Mouse (Mus musculus) right cerebral cortex, postnatal 25 days (tissue): ENCODE results near the gene Rap1gap2.
A peak's percentile ranks its signal among the peaks of the same experiment; 100 is the strongest.

Source experiments
- DNase-seq: peaks from one replicate; pipeline ENCODE4 v3.0.0; 2022

Gene Rap1gap2

GRCm38 (mm10) chr11:74445591-74445990 lies 165.1 kb downstream of the Rap1gap2 start:
- DNase-seq: no peak

DNA sequence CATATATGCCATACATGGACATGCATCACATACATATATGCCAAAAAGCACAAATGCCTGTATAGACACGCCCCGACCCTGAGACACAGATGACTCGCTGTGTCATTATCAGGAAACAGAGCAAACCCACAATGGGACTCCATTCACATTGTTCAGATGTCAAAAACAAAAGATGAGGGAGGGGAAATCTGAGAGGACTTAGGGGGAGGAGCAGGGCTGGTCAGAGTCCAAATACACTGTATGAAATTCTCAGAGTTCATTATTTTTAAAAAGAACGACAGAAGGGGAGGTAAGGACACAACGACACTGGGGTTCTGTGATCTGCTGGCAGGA lies 166.8 kb downstream of the Rap1gap2 start:
- no peak for DNase-seq

DNA sequence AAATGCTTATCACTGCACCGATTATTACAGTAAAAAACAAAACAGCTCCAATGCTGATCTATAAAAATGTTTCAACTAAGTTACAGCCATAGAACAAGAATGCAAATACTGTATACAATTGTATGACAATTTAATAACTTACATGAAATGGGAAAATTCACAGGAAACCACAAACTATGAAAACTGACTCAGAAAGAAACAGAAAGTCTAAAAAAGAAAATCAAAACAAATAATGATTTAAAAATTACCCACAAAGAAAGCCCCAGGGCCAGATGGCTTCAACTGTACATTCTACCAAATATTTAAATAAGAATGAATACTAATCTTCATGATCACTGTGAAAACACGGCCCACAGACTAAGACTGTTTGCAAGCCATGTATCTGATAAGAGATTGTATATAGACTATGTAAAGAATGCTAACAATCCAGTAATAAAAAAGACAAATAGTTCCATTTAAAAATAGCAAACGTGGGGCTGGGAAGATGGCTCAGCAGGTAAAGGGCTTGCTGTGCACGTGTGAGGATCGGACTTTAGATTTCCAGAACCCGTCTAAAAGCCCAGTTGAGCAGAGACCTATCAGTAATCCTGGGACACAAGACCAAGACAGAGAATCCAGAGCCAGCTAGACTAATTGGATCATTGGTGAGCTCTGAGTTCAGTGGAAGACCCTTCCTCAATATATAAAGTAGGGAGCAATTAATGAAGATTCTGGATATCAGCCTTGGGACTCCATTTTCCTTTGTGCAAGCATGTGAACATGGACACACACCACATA lies 167.4 kb downstream of the Rap1gap2 start:
- DNase-seq: no peak

- DNase-seq: no peak
Measured at GRCm38 (mm10) chr11:74442396-74442795, 168.3 kb downstream of the Rap1gap2 start.

GRCm38 (mm10) chr11:74440112-74440511 lies 170.6 kb downstream of the Rap1gap2 start:
- no peak for DNase-seq

GRCm38 (mm10) chr11:74439202-74439601 lies 171.5 kb downstream of the Rap1gap2 start:
- DNase-seq: no peak

GRCm38 (mm10) chr11:74438249-74438648 lies 172.5 kb downstream of the Rap1gap2 start:
- no peak for DNase-seq

- no peak for DNase-seq
Measured at GRCm38 (mm10) chr11:74435366-74435765, 175.3 kb downstream of the Rap1gap2 start.

DNA sequence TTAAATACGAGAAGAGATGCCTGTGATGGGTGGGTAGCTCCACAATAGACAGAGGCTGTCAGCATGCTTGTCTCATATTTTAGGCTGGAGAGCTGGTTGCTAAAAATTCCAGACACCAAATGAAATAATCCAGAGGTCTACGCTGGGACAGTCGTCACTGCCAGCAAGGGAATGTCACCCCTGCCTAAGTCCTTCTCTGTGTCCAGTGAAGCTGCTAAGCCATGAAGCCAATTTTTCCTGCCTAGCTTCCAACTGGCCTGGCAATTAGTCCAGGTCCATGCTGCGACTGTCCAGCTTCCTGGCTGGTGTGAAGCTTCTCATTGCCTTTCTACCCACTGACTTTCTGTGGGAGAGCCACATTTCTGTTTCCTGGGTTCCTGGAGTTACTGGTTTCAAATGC lies 177.7 kb downstream of the Rap1gap2 start:
- no peak for DNase-seq

GRCm38 (mm10) chr11:74429798-74430529 lies 180.8 kb downstream of the Rap1gap2 start:
- no peak for DNase-seq

DNA sequence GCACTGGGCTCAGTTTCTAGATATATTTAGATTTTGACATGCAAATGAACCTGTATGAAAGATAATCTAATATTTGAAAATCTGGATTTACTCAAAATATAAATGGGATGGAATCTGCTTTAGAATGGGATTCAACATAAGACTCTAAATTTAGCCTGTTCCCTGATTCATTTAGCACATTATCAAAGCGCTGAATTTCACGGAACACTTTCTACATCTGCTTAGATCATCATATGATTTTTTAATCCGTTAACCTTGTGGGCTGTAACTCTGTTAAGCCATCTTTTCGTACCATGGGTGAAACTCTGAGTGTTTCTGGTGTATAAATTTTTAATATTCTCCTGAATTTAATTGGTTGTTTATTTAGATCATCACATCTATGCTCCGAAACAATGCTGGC lies 184.4 kb downstream of the Rap1gap2 start:
- DNase-seq: no peak

- DNase-seq: no peak
Measured at GRCm38 (mm10) chr11:74422019-74422418, 188.7 kb downstream of the Rap1gap2 start.

DNA sequence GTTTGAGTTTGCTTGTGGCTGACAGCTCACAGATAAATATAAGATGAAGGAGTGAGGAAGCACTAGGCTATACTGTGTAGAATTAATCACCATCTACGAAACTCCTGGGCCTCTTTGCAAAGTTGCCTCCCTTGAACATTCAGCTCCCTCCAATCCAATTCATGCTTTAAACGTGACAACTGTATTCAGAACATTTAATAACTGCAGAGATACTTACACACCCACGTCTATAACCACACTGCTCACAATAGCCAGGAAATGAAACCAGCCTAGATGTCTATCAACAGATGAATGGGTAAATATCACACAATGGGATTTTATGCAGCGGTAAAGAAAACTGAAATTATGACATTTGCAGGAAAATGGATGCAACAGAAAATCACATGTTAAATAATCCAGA lies 189.6 kb downstream of the Rap1gap2 start:
- no peak for DNase-seq

- no peak for DNase-seq
Measured at GRCm38 (mm10) chr11:74419601-74420000, 191.1 kb downstream of the Rap1gap2 start.

- DNase-seq: no peak
Measured at GRCm38 (mm10) chr11:74415736-74416135, 195.0 kb downstream of the Rap1gap2 start.

DNA sequence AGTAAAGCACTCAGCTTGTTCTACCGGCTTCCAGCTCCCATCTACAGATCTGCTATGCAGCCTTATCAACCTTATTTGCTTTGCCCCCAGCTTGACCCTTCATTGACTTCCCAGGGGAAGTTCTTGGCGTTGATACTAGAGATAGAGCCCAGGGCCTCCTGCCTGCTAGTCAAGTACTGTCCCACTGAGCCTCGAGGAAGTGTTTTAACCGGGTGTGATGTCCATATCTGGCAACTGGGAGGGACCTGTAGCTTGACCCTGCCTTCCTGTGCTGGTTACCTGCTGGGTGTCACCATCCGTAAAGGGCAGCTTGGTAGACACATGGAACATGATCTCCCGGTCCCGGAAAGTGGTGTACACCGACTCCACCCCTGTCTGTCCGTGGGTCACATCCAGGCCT lies 196.6 kb downstream of the Rap1gap2 start:
- DNase-seq: no peak

DNA sequence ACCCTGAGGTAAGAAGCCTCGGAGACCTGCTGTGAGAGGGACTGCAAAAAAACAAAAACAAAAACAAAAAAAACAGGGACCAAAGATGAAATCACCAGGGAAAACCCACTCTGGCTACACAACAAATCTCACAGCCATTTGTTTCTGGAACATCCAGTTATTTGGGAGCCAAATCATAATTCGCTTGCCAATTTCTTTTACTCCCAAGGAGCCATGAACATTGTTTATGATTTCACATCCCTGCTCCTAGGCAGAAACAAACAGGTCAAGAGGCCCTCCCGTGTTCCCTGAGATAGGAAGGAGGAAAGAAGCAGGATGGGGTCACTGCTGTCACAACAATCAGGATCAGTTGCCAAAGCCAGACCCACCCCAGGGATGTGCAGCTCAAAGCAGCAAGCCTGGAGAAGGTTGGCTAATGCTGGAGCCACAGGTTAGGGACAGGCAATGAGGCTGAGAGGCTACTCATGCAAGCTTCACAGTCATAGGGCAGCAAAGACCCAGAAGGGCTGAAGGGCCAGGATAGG lies 197.2 kb downstream of the Rap1gap2 start:
- DNase-seq: no peak

DNA sequence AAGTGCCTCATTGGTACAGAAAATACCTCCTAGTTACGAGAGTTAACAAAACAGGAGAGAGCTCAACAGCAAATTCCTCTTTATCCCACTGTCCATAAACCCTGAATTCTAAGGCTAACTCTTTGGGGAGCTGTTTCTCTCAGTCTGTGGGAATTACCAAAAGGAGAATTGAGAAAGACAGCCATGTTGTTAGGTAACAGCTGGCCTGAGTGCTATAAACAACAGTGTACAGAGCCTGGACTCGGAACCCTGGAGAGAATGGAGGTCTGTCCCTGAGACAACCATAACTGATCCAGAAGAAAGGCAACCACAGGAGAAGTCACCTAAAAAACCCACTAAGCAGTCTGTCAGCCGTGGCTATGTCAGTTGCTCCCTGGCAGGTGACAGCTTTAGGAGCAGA lies 198.3 kb downstream of the Rap1gap2 start:
- no peak for DNase-seq

GRCm38 (mm10) chr11:74411943-74412342 lies 198.8 kb downstream of the Rap1gap2 start:
- no peak for DNase-seq

- DNase-seq: no peak
Measured at GRCm38 (mm10) chr11:74409757-74410174, 200.9 kb downstream of the Rap1gap2 start.

- no peak for DNase-seq
Measured at GRCm38 (mm10) chr11:74409447-74409754, 201.3 kb downstream of the Rap1gap2 start.

DNA sequence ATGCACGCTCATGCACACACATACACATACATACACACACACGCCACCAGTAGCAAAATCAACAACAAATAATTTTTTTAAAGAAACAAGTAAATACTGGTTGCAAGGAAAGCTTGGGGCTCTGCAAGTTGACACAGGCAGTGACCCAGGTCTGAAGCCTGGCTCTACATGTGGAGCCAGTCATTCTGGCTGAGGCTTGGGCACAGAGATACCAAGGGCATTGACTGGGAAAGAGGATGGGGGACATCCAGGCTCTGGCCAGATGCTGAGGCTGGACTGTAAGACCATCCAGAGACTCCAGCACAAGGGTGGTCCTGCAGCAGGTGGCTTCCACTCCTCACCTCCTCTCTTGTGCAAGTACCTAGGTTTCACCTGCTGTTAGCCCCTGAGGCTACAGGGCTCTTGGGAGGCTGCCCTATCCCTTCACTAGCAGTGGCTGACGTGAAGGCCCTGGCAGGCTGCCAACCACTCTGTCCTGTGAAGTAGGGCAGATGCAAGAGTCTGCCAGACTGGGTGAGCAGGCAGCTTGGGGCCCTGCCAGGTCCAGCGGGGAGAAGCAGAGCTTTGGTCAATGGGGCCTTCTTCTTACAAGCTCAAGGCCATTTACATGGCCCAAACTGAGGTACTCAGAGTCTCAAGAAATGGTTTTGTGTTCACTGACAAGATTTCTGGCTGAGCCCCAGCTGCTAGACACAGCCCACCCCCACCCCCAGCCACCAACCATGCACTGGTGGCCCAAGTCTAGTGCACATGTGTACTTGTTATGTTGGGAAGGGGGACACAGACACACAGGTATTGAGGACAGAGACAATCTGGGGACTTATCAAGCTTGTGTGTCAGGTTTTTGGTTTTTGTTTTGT lies 201.9 kb downstream of the Rap1gap2 start:
- peak; percentile 85 for DNase-seq

DNA sequence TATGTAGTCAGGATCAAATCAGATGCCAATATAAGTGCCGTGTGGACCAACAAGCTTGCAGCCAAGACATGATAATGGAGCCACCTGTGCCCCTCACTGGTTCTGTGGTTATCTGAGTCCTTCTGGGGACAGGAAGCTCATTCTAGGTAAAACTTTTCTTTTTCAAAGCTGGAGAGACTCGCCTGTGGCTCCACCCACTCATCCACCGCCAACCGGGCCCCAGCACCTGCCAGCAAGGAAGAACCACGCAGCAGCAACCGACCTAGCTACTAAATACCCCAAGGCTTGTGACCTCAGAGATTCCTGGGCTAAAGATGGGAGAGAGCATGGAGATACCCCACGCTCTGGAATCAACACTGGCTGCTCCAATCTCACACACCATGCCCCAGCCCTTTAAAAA lies 205.5 kb downstream of the Rap1gap2 start:
- no peak for DNase-seq

DNA sequence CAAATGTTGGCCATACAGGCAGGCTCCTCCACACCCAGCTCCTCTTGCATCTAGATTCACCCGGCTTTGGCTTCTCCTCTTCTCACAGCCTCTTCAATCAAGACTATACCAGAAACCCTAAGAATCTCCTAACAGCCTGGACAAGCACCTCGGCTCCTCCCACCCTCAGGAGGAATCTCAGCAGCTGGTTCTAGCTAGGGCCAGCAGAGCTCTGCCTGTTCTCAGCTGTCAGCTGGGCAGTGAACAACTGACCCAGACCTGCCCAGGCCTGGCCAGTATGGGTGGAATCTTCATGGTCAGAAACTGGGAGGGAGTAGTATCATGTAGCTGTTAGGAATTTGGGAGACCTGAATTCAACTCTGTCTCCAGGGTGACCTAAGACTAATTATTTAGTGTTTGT lies 206.5 kb downstream of the Rap1gap2 start:
- no peak for DNase-seq
